Mouse (Mus musculus) ES-Bruce4 (cell line): Measurements from ENCODE around the gene Uhrf1bp1. TPM values are rescaled to one million over a fixed set of nuclear protein-coding genes. Genes with fewer than 3 reads are reported as not detected.

Experiments
- H3K27ac ChIP-seq: 2 replicates; pipeline ENCODE4 v1.5.1; 2012; ENCODE audit warnings: low read length, inconsistent platforms; ENCODE audit not compliant: insufficient read depth
- H3K27me3 ChIP-seq: 2 replicates; pipeline ENCODE4 v1.6.1; 2012; ENCODE audit warnings: mild to moderate bottlenecking, low read length, inconsistent platforms; ENCODE audit not compliant: control insufficient read depth, poor library complexity, insufficient read depth, severe bottlenecking
- H3K36me3 ChIP-seq: 2 replicates; pipeline ENCODE4 v1.6.1; 2012; ENCODE audit warnings: inconsistent platforms, mild to moderate bottlenecking, low read length, moderate library complexity; ENCODE audit not compliant: control insufficient read depth, poor library complexity, insufficient read depth, severe bottlenecking
- H3K4me1 ChIP-seq: one replicate; pipeline ENCODE4 v1.8.1; 2011; ENCODE audit warnings: low read length; ENCODE audit not compliant: control insufficient read depth, insufficient read depth
- H3K4me3 ChIP-seq: 2 replicates; pipeline ENCODE4 v1.5.1; 2011; ENCODE audit warnings: low read depth, mild to moderate bottlenecking, low read length
- H3K9ac ChIP-seq: 2 replicates; pipeline ENCODE4 v1.6.1; 2012; ENCODE audit warnings: low read depth, mild to moderate bottlenecking, inconsistent platforms; ENCODE audit not compliant: poor library complexity, severe bottlenecking
- H3K9me3 ChIP-seq: replicated peaks from 2 replicates; pipeline ENCODE4 v1.6.1; 2012; ENCODE audit warnings: mild to moderate bottlenecking, low read length, inconsistent platforms; ENCODE audit not compliant: control insufficient read depth, poor library complexity, insufficient read depth, severe bottlenecking
- CTCF ChIP-seq: IDR thresholded peaks from one replicate; pipeline ENCODE4 v1.8.1; 2011; ENCODE audit warnings: low read depth, low read length
- EP300 ChIP-seq: IDR thresholded peaks from 2 replicates; pipeline ENCODE4 v1.6.1; 2011; ENCODE audit warnings: low read depth, low read length; ENCODE audit not compliant: insufficient read depth
- POLR2A ChIP-seq: IDR thresholded peaks from one replicate; pipeline ENCODE4 v1.8.1; 2011; ENCODE audit warnings: low read length; ENCODE audit not compliant: insufficient read depth
- polyA plus RNA-seq: library from polyadenylated mRNA; stranded (reverse); fragments of >200 nt; gene quantifications from 2 replicates; pipeline ENCODE4 v1.2.4, GENCODE M21; 2011; ENCODE audit warnings: low read depth; ENCODE audit not compliant: missing spikeins, insufficient read depth, insufficient read length

The Uhrf1bp1 gene
- polyA plus RNA-seq, result 18.4 and 22.3 TPM in 2 replicates

DNA sequence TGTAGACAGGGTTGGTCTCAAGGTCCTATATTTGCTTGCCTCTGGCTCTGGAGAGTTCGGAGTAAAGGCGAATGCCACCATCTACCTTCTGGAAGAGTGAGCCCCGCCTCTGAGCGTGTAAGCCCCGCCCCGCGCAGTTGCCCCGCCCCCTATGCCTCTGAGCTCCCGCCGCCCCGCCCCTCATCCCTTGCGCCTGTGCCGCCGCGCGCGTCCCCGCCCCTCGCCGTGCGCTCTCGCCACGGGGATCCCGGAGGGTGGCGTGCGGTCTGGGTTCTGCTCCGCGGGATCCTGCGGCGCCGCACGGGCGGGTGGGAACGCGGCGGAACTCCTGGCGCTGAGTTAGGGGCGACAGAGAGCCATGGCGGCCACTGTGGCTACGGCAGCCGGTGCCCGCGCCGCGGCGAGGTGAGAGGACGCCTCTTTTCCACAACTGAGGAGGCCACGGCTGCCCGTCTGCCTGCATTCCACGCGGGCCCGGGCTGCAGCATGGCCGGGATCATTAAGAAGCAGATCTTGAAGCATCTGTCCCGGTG is at the start of gene Uhrf1bp1:
TSS of gene Uhrf1bp1 (plus strand) at position 177 of the 533 bp plus-strand sequence.
- Histone ChIP-seq H3K27ac (no peak within 1 kb of the TSS), H3K9me3 (no peaks in the 10 kb centered on the region), H3K36me3 (peaks cover 6% of the 10 kb centered on the region), H3K9ac (peak within 1 kb of the TSS; percentile 95), H3K4me3 (peak within 1 kb of the TSS; percentile 97), H3K4me1 (peaks cover 3% of the 10 kb centered on the region), H3K27me3 (no peaks in the 10 kb centered on the region)
- TF ChIP-seq POLR2A (no peak), CTCF (no peak), EP300 (no peak)

DNA sequence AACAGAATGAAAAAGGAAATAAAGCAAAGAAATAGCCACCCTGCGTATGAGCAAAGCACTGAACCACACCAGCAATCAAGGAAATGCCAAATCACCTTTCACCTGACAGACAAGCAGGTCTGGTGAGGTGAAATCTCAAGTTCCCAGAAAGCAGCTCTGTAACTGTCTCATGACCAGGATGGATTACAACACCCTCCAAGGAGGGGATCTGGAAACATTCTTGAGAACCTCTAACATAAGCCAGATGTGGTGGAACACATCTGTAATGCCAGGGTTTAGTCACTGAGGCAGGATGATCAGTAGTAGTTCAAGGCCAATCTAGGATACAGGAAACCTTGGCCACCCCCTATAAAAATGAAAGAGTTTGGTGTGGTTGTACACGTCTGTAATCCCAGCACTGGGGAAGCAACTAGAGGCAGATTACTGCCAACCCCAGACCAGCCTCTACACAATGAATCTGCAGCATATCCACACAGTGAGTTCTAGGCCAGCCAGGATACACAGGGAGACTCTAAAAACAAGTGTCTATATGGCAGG is 48.6 kb upstream of the Uhrf1bp1 start:
- Histone ChIP-seq H3K9me3 (no peaks in the 10 kb centered on the region), H3K9ac (no peak overlapping the region), H3K36me3 (0 out of 2 replicates have a peak, but pooled peaks cover 2% of the 10 kb centered on the region), H3K4me1 (peaks cover 6% of the 10 kb centered on the region), H3K4me3 (no peak overlapping the region), H3K27ac (no peak overlapping the region), H3K27me3 (no peaks in the 10 kb centered on the region)
- no peak for TF ChIP-seq CTCF
- no peak for TF ChIP-seq POLR2A
- no peak for TF ChIP-seq EP300

DNA sequence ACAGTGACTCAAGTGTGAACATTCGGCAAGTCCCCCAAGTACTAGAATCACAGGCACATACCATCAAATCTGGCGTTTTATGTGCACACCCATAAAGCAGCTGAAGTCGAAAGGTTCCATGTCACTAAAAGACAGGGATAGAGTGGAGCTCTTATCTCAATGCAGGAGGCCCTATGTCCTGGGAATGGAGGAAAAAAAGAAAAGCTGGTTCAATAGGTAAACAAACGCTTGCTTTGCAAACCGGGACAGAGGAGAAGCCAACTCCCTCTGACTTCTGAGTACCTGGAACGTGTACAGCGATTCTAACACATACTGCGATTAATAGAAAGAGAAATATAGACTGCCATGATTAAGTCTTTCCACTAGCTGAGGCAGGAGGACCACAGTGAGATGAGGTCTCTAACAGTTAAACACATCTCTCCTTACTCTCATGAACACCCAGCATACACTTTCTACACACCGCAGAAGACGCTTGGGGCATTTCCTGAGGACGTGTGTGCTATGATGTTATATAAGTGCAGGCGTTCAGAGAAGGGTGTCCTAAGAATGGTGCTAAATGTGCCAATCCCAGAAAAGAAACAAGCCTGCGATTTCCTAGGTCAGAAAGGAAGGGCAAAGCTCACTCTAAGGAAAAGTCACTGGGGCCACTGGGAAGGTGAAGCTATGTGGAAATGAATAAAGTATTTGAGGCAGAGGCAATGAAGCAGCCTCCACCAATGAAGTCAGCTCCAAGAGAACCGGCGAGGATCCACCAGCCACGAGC is 45.5 kb upstream of the Uhrf1bp1 start:
- no peak overlapping the region for H3K27ac ChIP-seq
- no peaks in the 10 kb centered on the region for H3K27me3 ChIP-seq
- H3K9ac ChIP-seq, result no peak overlapping the region
- no peak overlapping the region for H3K4me3 ChIP-seq
- 0 out of 2 replicates have a peak, but pooled peaks cover 2% of the 10 kb centered on the region for H3K36me3 ChIP-seq
- H3K4me1 ChIP-seq, result no peaks in the 10 kb centered on the region
- TF ChIP-seq CTCF (no peak), POLR2A (no peak), EP300 (no peak)
- no peaks in the 10 kb centered on the region for H3K9me3 ChIP-seq

DNA sequence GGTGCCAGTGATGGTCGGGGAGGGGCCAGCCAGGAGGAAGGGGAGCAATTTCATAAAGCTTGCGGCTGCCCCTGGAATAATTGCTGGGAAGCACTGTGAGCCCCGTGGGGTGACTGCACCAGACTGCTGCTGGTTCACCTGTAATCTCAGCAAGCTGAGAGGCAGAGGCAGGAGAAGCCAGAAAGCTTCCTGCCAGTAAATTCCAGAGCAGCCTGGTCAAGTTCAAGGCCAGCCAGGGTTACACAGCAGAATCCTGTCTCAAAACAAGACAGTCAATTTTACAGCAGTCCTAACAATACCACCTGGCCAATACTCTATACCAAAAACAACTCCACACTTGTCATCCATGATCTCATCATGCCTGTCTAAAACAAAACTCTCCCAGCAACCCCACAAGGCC is 44.3 kb upstream of the Uhrf1bp1 start:
- Histone ChIP-seq H3K9ac (no peak overlapping the region), H3K27ac (no peak overlapping the region), H3K4me3 (no peak overlapping the region), H3K4me1 (peaks cover 1% of the 10 kb centered on the region), H3K9me3 (no peaks in the 10 kb centered on the region), H3K36me3 (0 out of 2 replicates have a peak, but pooled peaks cover 2% of the 10 kb centered on the region), H3K27me3 (no peaks in the 10 kb centered on the region)
- TF ChIP-seq EP300, result no peak
- no peak for TF ChIP-seq CTCF
- TF ChIP-seq POLR2A, result no peak

DNA sequence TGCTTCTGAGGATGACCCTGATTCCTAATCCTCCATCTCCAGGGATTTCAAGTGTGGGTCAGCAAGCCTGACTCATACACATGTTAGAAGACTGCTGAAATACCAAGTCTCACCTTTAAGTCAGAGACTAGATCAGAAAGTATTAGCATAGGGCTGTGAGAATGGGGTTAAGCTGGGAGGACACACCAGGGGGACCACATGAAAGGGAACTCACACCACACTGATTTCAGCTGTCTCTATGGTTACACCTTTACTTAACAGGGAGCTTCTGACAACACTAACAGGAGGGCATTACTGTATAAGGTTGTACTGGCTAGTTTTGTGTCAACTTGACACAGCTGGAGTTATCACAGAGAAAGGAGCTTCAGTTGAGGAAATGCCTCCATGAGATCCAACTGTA is 41.6 kb upstream of the Uhrf1bp1 start:
- no peaks in the 10 kb centered on the region for H3K9me3 ChIP-seq
- no peak for TF ChIP-seq EP300
- no peak for TF ChIP-seq CTCF
- no peak for TF ChIP-seq POLR2A

DNA sequence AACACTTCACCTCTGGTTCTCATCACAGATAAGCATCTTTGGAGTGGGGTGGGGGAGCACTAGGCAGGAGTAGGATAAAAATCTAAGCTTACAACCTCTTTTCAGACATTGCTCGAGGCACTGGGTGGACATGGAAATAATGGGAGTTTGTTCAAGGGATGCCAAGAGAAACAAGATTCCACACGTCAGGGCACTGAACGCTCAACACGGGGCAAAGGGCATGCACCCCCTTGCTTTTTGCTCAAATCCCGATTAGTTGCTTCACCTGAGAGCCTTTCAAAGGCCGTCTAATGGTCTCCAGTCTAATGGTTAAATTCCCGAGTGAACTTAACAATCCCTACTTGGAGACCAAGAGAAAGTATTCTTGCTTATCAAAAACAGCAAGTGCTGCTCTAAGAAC is 37.2 kb upstream of the Uhrf1bp1 start:
- Histone ChIP-seq H3K36me3 (no peaks in the 10 kb centered on the region), H3K4me1 (peaks cover 1% of the 10 kb centered on the region), H3K27me3 (no peaks in the 10 kb centered on the region), H3K9me3 (no peaks in the 10 kb centered on the region), H3K27ac (no peak overlapping the region), H3K4me3 (peak overlapping the region; percentile 87), H3K9ac (peak overlapping the region; percentile 86)
- TF ChIP-seq EP300 (no peak), POLR2A (no peak), CTCF (no peak)

More for the DNA sequence above, 41.6 kb upstream of the Uhrf1bp1 start:
- H3K4me1 ChIP-seq, result peaks cover 1% of the 10 kb centered on the region
- H3K27me3 ChIP-seq, result no peaks in the 10 kb centered on the region
- H3K27ac ChIP-seq, result no peak overlapping the region
- no peak overlapping the region for H3K4me3 ChIP-seq
- H3K36me3 ChIP-seq, result 0 out of 2 replicates have a peak, but pooled peaks cover 2% of the 10 kb centered on the region
- no peak overlapping the region for H3K9ac ChIP-seq
